Mouse (Mus musculus) kidney, adult 18-20 months (tissue): ENCODE measurements around the gene Mymx.

Source experiments
- DNase-seq: peaks from one replicate; pipeline ENCODE4 v3.0.0; 2021

The Mymx gene

DNA sequence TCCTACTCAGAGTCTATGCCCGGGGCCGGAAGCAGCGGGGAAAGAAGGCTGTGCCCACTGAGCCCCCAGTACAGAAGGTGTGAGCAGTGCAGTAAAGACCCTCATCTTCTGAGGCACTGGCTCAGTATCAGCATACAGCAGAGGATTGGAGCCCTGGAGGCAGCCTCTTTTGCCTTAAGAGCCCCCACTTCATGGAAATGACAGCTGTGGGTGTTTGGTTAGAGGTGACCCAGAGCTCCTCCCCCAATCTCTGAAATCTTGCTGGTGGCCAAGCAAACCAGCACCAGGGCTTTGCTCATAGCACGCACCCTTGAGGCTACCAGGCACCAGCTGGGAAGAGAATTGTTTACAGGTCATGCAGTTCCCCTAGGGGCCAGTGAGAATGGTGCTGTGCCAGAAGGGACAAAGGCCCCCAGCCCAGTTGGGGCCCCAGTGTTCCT lies 34.7 kb downstream of the Mymx start:
- DNase-seq: no peak

DNA sequence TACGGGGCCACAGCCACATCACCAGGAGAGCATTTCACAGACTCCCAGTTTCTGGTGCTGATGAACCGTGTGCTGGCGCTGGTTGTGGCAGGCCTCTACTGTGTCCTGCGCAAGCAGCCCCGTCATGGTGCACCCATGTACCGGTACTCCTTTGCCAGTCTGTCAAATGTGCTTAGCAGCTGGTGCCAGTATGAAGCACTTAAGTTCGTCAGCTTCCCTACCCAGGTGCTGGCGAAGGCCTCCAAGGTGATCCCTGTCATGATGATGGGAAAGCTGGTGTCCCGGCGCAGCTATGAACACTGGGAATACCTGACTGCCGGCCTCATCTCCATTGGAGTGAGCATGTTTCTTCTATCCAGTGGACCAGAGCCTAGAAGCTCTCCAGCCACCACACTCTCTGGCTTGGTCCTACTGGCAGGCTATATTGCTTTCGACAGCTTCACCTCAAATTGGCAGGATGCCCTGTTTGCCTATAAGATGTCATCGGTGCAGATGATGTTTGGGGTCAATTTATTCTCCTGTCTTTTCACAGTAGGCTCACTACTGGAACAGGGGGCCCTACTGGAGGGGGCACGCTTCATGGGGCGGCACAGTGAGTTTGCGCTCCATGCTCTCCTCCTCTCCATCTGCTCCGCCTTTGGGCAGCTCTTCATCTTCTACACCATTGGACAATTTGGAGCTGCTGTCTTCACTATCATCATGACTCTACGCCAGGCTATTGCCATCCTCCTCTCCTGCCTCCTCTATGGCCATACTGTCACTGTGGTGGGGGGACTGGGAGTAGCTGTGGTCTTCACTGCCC lies 35.3 kb downstream of the Mymx start:
- DNase-seq: no peak

DNA sequence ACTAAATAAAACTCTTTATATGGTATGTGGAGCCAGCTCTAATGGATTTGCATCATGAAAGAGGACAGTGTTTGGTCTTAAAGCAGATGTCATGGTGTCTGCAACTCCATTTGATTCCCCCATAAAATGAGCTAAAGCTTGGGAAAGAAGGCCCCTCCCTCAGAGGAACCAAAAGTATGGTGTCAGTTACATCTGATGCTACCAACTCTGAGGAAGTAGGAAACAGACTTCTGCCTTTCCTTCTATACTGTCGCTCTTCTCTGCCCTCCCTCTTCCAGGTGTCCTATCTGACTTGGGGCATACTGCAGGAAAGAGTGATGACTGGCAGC lies 35.9 kb downstream of the Mymx start:
- no peak for DNase-seq

DNA sequence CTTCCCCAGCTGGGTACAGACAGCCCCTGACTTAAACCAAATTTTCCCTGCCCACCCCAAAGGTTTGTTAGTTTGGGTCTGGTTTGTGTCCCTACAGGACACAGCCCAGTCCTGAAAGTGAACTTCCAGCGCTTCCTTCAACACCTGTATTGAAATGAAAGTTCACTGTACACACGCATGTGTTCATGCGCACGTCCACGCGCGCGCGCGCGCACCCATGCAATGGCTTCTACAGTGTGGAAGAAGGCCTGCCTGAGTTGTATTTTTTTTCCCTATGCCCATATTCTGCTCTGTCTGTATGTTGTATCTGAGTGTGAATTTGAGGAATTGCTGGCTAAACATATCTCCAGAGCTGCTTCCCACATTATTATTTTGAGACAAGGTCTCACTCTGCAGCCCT lies 36.8 kb downstream of the Mymx start:
- DNase-seq: no peak

DNA sequence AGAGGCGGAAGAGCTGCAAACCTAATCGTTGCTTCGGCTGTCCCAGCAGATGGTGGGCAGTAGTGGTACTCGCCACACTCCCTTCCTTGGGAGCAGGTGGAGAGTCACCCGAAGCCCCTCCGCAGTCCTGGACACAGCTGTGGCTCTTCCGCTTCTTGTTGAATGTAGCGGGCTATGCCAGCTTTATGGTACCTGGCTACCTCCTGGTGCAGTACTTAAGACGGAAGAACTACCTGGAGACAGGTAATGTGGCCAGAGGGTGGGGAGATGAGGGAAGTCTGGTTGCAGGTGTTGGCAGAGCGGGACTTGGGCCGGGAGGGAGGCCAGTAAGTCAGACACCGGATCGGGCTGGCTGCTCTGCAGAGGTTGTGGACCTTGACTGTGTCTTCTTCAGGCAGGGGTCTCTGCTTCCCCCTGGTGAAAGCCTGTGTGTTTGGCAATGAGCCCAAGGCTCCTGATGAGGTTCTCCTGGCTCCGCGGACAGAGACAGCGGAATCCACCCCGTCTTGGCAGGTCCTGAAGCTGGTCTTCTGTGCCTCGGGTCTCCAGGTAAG lies 37.3 kb downstream of the Mymx start:
- DNase-seq: no peak

DNA sequence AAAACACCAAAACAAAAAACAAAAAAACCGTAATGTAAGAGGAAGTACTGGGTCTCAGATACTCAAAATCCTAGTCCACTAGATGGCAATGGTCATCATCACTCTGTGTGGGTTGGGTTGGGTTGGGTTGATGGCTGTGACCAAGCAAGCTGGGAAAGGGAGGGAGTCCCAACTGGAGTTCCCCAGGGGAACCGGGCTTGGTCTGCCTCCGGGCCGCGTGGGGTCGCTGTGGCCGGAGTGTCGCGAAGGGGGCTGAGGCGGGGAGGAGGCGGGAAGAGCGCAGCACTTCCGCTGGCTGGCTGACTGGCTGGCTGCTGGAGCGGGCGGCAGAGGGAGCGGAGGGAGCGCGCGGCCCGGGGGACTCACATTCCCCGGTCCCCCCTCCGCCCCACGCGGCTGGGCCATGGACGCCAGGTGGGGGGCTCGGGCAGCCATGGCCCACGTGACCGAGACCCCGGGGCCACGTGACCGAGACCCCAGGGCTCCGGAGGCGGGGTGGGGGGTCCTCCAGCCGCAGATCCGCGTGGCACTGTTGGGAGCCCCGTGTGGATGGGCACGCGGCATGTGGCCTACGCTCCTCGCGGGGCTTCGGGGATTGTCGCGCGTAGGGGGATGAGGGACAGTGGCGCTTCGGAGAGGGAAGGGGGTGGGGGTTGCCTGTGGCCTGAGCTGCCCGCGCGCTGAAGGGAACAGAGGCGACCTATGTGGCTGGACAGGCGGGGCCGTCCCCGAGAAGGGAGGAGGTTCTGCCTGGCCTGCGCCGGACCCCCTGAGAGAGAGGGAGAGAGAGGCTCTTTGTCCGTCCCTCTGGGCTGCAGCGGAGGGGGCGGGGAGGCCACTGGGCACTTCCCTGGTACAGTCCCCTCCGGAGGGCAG lies 38.0 kb downstream of the Mymx start, which contains the start of gene Slc35b2:
TSS of gene Slc35b2 (plus strand) at position 220 of the 876 bp plus-strand sequence.
- peak; percentile 91 for DNase-seq

DNA sequence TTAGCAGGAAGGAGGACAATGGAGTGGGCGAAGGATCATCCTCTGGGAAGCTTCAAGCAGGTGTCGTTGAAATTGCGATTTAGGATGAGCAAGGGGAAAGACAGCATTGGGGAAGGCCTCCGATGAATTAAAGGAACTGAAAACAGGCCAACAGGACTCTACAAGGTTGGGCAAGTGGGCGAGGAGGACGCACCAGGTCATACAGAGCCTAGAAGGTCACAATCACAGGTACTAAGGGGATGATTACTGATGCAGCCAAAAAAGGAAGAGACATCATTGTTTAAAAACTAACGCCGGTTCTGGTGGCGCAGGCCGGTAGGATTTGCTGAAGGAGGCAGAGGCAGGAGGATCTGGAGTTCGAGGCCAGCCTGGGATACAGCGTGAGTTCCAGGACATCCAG lies 38.7 kb downstream of the Mymx start:
- no peak for DNase-seq

DNA sequence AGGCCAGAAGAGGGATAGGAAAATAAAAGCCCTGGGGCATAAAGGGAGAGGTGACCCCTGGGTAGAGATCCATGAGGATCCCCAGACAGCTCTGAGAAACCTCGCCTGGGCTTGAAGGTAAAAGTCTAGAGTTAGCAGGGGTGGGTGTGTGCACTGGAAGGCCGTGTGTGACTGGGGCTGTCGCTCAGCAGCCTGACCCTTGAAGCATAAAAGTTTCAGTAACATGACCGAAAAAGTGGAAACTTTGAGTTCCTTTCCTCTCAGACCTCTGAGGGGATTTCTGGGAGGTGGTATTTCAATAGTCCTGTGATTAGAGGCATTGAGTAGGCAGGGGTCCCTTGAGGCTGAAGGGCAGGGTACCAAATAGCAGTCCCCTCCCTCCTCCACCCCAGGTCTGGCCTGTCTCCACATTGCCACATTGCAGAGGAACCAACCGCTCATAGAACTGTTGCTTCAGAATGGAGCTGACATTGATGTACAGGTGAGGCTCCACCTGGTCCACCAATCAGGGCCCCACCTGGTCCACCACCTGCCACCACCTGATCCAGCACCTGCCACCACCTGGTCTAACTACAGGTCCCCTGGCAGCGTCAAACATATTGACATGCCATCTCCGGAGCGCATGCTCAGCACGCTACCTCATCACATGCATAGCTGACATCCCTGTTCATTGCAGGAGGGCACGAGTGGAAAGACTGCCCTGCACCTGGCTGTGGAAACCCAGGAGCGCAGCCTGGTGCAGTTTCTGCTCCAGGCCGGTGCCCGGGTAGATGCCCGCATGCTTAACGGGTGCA lies 42.0 kb downstream of the Mymx start:
- DNase-seq: no peak

DNA sequence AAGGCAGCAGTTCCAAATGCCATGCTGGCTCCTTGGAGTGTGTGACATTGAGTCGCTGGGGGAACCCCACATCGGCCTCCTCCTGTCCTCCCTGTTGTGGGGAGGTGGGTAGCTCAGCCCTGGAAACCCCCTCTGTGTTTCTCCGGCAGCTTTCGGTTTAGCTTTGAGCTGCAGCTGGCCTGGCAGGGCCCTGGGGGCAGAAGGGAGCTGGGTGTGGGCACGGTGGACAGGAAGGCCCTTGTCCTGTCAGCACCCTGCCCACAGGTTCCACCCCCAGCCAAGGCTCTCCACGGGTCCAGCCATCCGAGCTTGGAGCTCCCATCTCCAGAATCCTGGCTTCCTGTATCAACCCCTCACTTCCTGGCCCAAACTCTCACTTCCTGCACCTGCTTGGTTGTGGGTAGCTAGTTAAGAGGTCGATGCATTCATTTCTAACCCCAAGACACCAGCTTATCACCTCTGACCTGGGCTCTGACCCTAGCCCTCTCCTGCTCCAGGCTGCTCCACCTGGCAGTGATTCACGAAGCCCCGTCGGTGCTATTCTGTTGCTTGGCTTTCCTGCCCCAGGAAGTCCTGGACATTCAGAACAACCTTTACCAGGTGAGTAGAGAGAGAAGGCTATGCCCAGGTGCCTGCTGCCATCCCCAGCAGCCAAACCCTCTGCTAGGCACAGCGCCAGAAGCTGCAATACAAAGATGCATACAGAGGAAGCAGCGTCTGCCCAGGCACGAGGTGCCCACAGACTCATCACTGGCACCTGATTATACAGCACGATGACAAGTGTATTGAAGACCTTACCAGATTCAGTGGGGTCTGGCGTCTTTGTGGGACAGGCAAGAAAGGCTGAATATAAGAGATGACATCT lies 43.7 kb downstream of the Mymx start:
- no peak for DNase-seq

DNA sequence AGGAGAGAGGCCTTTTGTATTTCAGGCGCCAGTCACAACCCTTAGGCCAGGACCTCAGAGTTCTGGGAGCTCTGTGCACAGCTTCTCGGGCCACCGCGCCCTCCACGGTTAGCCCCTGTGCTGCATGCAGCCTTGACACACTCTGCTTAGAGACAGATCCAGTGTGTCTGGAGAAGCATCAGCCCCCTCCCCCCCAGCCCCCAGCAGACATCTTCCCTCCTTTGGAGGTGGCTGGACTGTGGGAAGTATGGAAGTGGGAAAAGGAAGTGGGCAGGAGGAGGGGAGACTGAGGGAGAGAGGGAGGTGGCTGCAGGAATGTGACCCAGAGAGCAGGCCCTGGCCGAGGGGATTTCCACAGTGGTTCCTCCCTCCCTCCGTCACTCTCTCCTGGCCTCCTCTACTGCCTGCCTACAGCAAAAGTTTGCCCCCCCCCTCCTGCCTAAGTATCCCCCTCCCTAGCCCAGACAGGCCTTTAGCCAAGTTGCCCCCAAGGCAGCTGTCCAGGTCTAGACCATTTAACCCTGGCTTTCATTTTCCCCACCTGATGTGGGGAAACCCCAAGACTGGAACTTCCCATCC lies 44.6 kb downstream of the Mymx start:
- DNase-seq: no peak

DNA sequence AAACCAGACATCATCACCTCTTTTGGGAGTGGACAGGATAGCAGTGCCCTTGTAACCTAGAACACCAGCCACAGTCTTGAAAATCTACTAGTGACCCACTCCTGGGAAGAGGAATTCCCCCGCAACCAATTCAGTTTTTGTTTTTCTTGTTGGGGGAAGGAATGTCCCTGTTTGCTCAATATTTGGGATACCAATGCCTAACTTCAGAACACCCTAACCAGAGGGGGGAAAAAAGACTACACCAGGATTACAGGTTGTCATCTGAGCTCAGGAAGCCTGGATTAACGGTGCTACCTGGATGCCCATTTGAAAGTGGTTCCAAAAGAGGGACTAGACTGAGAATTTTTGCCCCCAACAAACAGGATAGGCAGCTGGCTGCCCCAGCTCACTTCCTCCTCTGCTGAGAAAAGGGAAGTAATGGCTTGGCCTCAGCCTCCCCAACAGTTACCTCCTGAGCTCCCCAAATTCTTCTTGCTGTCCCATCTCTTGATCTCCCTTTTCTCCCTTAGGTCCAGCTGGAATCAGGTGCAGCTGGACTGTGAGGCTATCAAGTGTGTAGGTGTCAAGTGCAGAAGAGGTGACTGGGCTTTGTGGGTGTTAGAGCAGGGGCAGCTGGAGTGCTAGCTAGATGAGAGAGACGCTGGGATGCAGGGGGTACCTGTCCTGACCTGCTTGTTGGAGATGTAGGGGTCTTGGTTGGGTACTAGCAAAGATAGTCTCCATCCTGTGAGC lies 45.2 kb downstream of the Mymx start:
- DNase-seq: no peak

DNA sequence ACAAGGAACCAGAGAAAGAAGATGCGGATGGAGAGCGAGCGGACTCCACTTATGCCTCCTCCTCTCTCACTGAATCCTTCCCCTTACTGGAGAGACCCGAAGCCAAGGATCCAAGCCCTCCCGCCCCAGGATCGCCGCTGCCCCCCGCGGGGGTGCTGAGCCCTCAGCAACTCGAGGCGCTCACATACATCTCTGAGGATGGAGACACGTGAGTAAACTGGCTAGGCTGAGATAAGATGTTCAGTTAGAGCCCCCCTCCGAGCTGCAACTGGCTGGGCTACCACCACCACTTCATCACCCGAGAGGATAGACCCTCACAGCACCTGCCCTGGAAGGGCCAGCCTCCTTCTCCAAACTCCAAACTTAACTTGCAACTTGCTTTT lies 45.8 kb downstream of the Mymx start:
- no peak for DNase-seq

DNA sequence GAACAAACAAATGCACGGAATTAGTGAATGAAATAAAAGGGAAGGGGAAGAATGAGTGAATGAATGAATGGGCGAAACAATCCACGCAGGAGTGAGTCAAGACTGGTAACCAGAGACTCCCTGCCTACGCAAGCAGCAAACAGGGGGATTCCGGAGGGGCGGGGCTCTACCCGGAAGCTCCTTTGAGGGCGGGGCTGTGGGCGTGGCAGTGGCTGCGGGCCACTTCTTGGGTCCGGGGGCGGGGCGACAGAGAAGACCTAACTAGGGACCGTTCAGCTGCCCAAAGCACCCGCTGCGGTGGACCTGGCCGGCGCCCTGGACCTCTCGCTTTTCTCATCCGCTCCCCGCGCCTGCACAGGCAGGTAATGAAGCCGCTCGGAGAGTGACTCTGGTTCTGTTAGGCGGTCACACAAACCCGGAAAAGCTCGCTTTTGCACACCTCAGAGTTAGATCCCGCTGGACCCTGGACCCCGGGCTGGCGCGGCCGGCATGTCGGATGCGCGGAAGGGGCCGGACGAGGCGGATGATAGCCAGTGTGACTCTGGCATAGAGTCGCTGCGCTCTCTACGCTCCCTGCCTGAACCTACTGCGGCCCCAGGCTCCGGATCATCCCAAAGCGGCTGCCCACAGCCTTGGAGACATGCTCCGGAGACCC lies 46.3 kb downstream of the Mymx start, which contains the start of gene Nfkbie:
TSS of gene Nfkbie (plus strand) at position 252 of the 655 bp plus-strand sequence.
- peak; percentile 98 for DNase-seq

DNA sequence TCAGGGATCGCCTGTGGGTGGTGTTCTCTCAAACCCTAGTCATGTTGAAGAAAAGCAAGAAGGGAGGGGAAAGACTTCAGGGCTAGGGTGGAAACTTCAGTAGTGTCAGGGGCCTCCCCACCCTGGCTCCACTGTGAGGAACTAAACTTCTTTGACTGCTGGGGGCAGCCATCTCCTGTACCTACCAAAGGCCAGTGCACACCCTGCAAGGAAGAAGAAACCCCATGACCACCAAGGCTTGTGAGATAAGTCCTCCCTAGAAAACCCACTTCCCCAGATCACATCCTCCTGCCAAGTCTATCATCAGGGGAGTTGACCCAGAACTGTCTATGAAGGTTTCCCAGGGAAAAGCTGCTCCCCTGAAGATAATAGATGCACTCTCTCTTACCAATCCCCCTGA lies 47.5 kb downstream of the Mymx start:
- no peak for DNase-seq

DNA sequence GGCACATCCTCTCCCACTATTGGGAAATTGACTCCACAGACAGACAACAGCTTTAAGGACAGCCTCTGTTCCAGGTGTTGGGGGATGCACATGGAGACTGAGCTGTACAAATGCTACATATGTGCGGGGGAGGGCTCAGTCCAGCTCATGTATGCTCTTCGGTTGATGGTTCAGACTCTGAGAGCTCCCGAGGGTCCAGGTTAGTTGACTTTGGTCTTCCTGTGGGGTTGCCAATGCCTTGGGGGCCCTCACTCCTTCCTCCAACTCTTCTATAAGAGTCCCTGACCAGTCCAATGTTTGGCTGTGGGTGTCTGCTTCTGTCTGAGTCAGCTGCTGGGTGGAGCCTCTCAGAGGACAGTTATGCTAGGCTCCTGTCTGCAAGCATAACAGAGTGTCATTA lies 48.8 kb downstream of the Mymx start:
- DNase-seq: no peak

DNA sequence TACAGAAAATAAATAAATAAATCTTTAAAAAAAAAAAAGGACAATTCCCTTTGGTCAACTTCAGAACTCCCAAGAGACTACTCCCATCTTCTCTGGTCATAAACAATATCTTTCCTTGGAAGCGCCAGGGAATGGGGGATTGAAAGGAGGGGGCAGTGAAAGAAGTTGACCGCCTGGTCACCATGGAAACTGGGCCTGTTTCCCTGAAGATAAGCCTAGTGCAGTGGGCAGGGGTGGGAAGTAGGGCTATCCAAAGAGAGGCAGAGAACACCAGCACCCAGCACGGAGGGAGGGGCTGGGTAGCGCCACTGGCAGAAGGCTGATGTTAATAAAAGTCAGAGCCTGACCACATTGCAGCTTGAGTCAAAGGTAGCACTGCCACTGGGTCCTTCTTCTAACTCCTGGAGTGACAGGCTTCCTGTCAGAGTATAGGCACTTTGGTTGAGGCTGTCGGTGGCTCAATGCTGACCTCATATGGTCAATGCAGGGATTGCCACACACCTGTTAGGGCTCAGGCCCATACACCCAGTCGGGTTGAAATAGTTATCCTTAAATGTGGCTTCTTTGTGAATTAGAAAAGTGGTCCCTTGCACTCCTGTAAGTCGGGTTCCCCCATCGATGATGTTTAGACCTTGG lies 50.0 kb downstream of the Mymx start:
- DNase-seq: peak; percentile 87

DNA sequence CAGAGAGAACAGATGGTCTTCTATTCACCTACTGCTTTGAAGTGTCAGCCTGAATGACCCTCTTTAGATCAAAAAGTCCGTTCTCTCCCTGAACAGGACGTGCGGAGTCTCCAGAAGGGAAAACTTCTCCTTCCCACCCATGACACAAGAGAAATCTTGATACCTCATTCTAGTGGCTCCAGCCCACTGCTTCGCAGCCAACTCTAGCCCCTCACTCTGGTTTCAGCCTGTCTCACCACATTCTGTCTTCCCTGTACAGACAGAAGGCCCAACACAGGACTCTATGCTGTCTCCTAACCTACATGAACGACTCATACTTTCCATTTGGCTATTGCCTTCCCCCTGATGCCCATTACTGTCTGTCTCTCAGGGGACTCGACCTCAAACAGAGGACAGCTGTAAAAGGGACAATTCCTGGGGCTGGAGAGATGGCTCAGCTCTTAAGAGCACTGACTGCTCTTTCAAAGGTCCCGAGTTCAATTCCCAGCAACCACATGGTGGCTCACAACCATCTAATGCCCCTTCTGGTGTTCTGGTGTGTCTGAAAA lies 50.6 kb downstream of the Mymx start:
- no peak for DNase-seq
